Mouse (Mus musculus) myocyte (in vitro differentiated cells): Measurements from ENCODE around the gene Zdhhc1. TPM values are rescaled to one million over a fixed set of nuclear protein-coding genes. Genes with fewer than 3 reads are reported as not detected.

Experiments used
- H3K27me3 ChIP-seq: one replicate; pipeline ENCODE4 v1.6.1; 2011; ENCODE audit not compliant: control insufficient read depth, insufficient read depth, insufficient read length
- H3K36me3 ChIP-seq: one replicate; pipeline ENCODE4 v1.6.1; 2011; ENCODE audit not compliant: control insufficient read depth, insufficient read depth
- H3K4me2 ChIP-seq: one replicate; pipeline ENCODE4 v1.6.1; 2011; ENCODE audit warnings: low read depth, control low read depth
- H3K4me3 ChIP-seq: one replicate; pipeline ENCODE4 v1.5.1; 2011; ENCODE audit warnings: mild to moderate bottlenecking, control low read depth, moderate library complexity
- H3K79me2 ChIP-seq: one replicate; pipeline ENCODE4 v1.6.1; 2011; ENCODE audit not compliant: control insufficient read depth, insufficient read depth
- H3ac ChIP-seq: one replicate; pipeline ENCODE4 v1.6.1; 2011; ENCODE audit not compliant: control insufficient read depth, insufficient read length
- CEBPB ChIP-seq: IDR thresholded peaks from 2 replicates; pipeline ENCODE4 v1.6.1; 2011; ENCODE audit warnings: mild to moderate bottlenecking, moderate library complexity; ENCODE audit not compliant: poor library complexity, insufficient read depth, severe bottlenecking
- E2F4 ChIP-seq: IDR thresholded peaks from one replicate; pipeline ENCODE4 v1.6.1; 2011; ENCODE audit warnings: mild to moderate bottlenecking, control low read depth, moderate library complexity; ENCODE audit not compliant: insufficient read depth
- MAX ChIP-seq: IDR thresholded peaks from one replicate; pipeline ENCODE4 v1.6.1; 2011; ENCODE audit warnings: low read depth, mild to moderate bottlenecking, control low read depth
- MYOD1 ChIP-seq, 3 experiments: IDR thresholded peaks; one replicate each; pipeline ENCODE4 v1.6.1; 2011; ENCODE audit warnings: control low read depth in 2 of 3, low read depth in 2 of 3, mild to moderate bottlenecking in 2 of 3, moderate library complexity in 1 of 3; ENCODE audit not compliant: insufficient read length in 2 of 3, control insufficient read depth in 1 of 3
- MYOG ChIP-seq, 3 experiments: IDR thresholded peaks; one replicate each; pipeline ENCODE4 v1.6.1; 2011; ENCODE audit warnings: control low read depth in 2 of 3, low read depth in 2 of 3, mild to moderate bottlenecking in 2 of 3; ENCODE audit not compliant: insufficient read length in 2 of 3, control insufficient read depth in 1 of 3, insufficient read depth in 1 of 3
- POLR2A ChIP-seq: IDR thresholded peaks from one replicate; pipeline ENCODE4 v1.6.1; 2011; ENCODE audit warnings: low read depth, mild to moderate bottlenecking, control low read depth, moderate library complexity; ENCODE audit not compliant: insufficient read length
- POLR2AphosphoS2 ChIP-seq: IDR thresholded peaks from one replicate; pipeline ENCODE4 v1.6.1; 2011; ENCODE audit warnings: low read depth, control low read depth; ENCODE audit not compliant: insufficient read length
- REST ChIP-seq: IDR thresholded peaks from one replicate; pipeline ENCODE4 v1.6.1; 2011; ENCODE audit warnings: mild to moderate bottlenecking, control low read depth, moderate library complexity; ENCODE audit not compliant: insufficient read depth, insufficient read length
- SRF ChIP-seq: IDR thresholded peaks from one replicate; pipeline ENCODE4 v1.6.1; 2011; ENCODE audit warnings: low read depth; ENCODE audit not compliant: control insufficient read depth, insufficient read length
- TCF12 ChIP-seq: IDR thresholded peaks from one replicate; pipeline ENCODE4 v1.6.1; 2011; ENCODE audit warnings: mild to moderate bottlenecking, control low read depth; ENCODE audit not compliant: poor library complexity, insufficient read depth, severe bottlenecking
- TCF3 ChIP-seq: IDR thresholded peaks from one replicate; pipeline ENCODE4 v1.6.1; 2011; ENCODE audit warnings: low read depth, control low read depth; ENCODE audit not compliant: insufficient read length
- USF1 ChIP-seq: IDR thresholded peaks from one replicate; pipeline ENCODE4 v1.6.1; 2011; ENCODE audit warnings: low read depth, mild to moderate bottlenecking, control low read depth, moderate library complexity
- polyA plus RNA-seq: library from polyadenylated mRNA; unstranded; fragments of >200 nt; fragmentation: generic; extraction: Trizol; gene quantifications from one replicate; pipeline ENCODE4 v1.2.1, GENCODE M21; 2012; ENCODE audit warnings: missing spikeins

The Zdhhc1 gene
- polyA plus RNA-seq, 1 experiment, result 17.3 TPM

DNA sequence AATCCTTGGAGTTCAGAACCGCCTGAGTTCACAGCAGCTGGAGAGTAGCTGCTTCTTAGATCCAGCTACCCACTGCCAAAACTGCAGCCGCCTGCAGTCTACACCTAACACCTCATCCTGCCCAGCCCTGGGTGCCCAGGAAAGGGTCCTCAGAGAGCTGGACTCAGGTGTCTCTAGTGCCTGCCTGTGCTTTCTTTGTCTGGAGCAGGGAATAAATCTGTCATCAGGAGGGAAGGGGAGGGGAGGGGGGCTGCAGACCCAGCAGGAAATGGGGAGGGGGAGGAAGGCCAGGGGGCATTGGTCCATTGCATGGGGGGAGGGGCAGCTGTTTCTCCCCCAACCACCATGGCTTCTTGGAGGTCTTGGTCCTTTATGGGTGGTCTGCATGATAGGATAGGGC is 22.9 kb upstream of the Zdhhc1 start:
- Histone ChIP-seq H3ac (no peak overlapping the region), H3K36me3 (peaks cover 4% of the 10 kb centered on the region), H3K27me3 (no peaks in the 10 kb centered on the region), H3K4me3 (no peak overlapping the region), H3K4me2 (peak overlapping the region; percentile 85), H3K79me2 (no peaks in the 10 kb centered on the region)
- TF ChIP-seq MYOD1 (IDR thresholded peaks at IDR 0.05; ENCODE audit: control insufficient read depth in 1 of 3, insufficient read length in 2 of 3, low read depth in 2 of 3), result no peak
- TF ChIP-seq TCF12, result no peak
- TF ChIP-seq E2F4, result no peak
- TF ChIP-seq MAX, result no peak
- no peak for TF ChIP-seq MYOG (IDR thresholded peaks at IDR 0.05; ENCODE audit: control insufficient read depth in 1 of 3, insufficient read depth in 1 of 3, insufficient read length in 2 of 3, low read depth in 2 of 3)
- TF ChIP-seq POLR2AphosphoS2, result no peak
- no peak for TF ChIP-seq REST

DNA sequence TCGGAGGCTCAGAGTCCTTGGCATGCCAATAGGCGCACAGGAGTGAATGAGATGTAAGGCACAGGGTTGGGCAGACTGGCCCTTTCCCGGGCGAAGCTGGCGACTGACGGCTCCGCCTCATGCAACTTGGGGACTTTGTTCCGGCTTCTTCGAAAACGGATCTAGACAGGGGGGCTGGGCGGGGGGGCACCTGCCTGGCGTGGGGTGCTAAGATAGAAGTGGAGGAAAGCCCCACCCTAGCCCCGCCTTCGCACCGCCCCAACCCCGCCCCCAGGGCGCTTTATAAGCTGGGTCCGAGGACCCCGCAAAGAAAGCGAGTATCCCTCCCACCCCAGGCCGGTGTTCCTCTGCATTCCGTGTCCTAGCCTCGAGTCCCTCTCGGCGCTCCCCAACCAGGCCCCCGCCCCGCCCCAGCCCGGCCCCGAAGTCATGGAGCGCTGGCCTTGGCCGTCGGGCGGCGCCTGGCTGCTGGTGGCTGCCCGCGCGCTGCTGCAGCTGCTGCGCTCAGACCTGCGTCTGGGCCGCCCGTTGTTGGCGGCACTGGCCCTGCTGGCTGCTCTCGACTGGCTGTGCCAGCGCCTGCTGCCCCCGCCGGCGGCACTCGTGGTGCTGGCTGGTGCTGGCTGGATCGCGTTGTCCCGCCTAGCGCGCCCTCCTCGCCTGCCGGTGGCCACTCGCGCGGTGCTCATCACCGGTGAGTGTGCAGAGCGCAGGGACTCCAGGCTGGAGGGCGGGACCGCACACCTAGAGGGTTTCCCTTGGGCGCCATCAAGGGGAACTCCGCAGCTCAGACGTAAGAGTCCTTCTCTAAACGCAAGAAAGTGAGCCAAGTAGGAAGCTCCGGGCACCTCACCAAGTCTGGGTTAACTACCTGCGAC is 22.0 kb upstream of the Zdhhc1 start, which contains the start of gene Hsd11b2:
TSS of gene Hsd11b2 (plus strand) at position 320 of the 878 bp plus-strand sequence.
- Histone ChIP-seq H3K79me2 (no peaks in the 10 kb centered on the region), H3K4me2 (peak within 1 kb of the TSS; percentile 85), H3K27me3 (no peaks in the 10 kb centered on the region), H3K4me3 (peak within 1 kb of the TSS; percentile 17), H3K36me3 (peaks cover 4% of the 10 kb centered on the region), H3ac (peak within 1 kb of the TSS; percentile 3)
- TF ChIP-seq POLR2A (peak; percentile 35), MYOD1 (IDR thresholded peaks at IDR 0.05; ENCODE audit: control insufficient read depth in 1 of 3, insufficient read length in 2 of 3, low read depth in 2 of 3) (peak in 2 of 3 experiments; percentile 83 to 90), MYOG (IDR thresholded peaks at IDR 0.05; ENCODE audit: control insufficient read depth in 1 of 3, insufficient read depth in 1 of 3, insufficient read length in 2 of 3, low read depth in 2 of 3) (peak in 2 of 3 experiments; percentile 85 to 90), SRF (no peak), CEBPB (no peak), MAX (no peak), TCF3 (peak; percentile 48)

DNA sequence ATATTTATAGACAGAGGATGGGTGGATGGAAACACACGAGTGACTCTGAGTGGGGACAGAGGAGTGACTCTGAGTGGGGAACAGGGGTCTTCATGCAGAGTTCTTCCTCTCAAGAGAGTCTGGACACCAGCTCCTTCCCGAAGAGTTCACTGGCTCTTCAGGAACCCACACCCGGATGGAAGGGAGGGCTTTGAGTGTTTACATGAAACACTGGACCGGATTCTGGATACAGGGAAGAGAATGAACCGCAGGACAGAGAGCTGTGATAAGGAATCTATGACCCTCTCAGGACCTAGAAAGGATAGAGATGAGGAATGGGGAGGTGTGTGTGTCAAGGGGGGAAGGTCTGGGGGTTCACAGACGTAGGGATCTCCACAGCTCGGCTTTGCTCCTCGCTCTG is 20.6 kb upstream of the Zdhhc1 start:
- H3K4me2 ChIP-seq, result no peak overlapping the region

DNA sequence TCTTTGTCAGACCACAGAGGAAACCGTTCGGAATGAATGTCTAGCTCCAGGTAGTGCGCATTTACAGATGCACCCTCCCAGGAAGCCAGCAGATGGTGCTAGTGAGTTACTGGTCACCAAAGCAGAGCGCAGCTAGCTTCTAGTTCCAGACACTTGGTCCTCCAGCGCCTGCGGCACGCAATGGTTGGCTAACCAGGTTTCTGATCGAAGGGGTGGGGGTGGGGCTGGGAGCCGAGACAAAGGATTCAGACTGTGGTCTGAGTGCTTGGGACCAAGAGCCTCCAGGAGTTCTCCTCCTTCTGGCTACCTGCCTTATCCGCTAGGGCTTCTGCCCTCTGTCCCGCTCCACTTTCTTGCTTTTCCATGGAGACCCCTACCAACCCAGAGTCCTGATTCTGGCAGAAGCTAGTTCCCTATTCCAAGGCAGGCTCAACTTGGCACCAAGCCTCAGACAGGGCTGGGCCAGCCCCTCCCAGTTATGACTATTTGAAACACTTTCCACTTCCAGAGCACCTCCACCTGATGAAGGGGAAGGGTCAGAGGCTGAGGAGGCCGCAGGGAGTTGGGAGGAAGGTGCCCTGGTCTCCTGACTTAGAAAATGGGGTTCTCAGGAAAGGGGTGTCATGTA is 19.4 kb upstream of the Zdhhc1 start:
- H3K79me2 ChIP-seq, result no peaks in the 10 kb centered on the region
- H3ac ChIP-seq, result no peak overlapping the region
- H3K4me3 ChIP-seq, result no peak overlapping the region
- TF ChIP-seq CEBPB, result no peak
- no peak for TF ChIP-seq MAX
- TF ChIP-seq POLR2A, result no peak
- TF ChIP-seq TCF3, result no peak
- TF ChIP-seq TCF12, result no peak
- TF ChIP-seq POLR2AphosphoS2, result no peak
- TF ChIP-seq MYOD1 (IDR thresholded peaks at IDR 0.05; ENCODE audit: control insufficient read depth in 1 of 3, insufficient read length in 2 of 3, low read depth in 2 of 3), result no peak
- TF ChIP-seq E2F4, result no peak
- TF ChIP-seq SRF, result no peak
- TF ChIP-seq MYOG (IDR thresholded peaks at IDR 0.05; ENCODE audit: control insufficient read depth in 1 of 3, insufficient read depth in 1 of 3, insufficient read length in 2 of 3, low read depth in 2 of 3), result no peak
- TF ChIP-seq USF1, result no peak
- no peak for TF ChIP-seq REST
- H3K4me2 ChIP-seq, result peak overlapping the region; percentile 60
- H3K36me3 ChIP-seq, result no peaks in the 10 kb centered on the region
- no peaks in the 10 kb centered on the region for H3K27me3 ChIP-seq

More for the DNA sequence above, 20.6 kb upstream of the Zdhhc1 start:
- Histone ChIP-seq H3K79me2 (no peaks in the 10 kb centered on the region), H3K4me3 (no peak overlapping the region), H3K36me3 (no peaks in the 10 kb centered on the region), H3ac (no peak overlapping the region), H3K27me3 (no peaks in the 10 kb centered on the region)
- no peak for TF ChIP-seq TCF12
- no peak for TF ChIP-seq POLR2AphosphoS2

DNA sequence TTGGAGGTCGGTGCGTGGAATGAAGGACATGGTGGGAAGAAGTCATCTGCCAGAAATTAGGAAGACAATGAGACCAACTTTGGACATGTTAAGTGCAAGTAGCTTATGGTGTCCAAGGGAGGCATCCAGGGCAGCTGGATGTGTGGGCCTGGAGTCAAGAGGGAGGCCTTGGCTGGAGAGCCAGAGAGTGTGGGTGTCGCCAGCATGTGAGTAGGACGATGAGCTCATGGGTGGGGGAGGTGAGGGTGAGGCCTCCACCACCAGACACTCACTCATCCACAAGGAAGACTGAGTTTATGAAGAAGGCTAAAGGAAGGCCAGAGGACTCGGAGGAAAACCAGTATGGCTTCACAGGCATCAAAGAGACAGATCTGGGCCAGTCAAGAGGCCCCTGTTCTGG is 18.0 kb upstream of the Zdhhc1 start:
- H3K4me2 ChIP-seq, result peak overlapping the region; percentile 45
- H3ac ChIP-seq, result no peak overlapping the region
- H3K79me2 ChIP-seq, result no peaks in the 10 kb centered on the region
- TF ChIP-seq TCF12 (no peak), USF1 (no peak), SRF (no peak), POLR2A (no peak), MAX (no peak), POLR2AphosphoS2 (no peak), MYOG (IDR thresholded peaks at IDR 0.05; ENCODE audit: control insufficient read depth in 1 of 3, insufficient read depth in 1 of 3, insufficient read length in 2 of 3, low read depth in 2 of 3) (no peak), MYOD1 (IDR thresholded peaks at IDR 0.05; ENCODE audit: control insufficient read depth in 1 of 3, insufficient read length in 2 of 3, low read depth in 2 of 3) (no peak), TCF3 (no peak), REST (no peak)
- H3K27me3 ChIP-seq, result no peaks in the 10 kb centered on the region
- H3K4me3 ChIP-seq, result no peak overlapping the region
- H3K36me3 ChIP-seq, result no peaks in the 10 kb centered on the region
